Mouse (Mus musculus): ENCODE results near the gene Slc28a3.

The Slc28a3 gene

DNA sequence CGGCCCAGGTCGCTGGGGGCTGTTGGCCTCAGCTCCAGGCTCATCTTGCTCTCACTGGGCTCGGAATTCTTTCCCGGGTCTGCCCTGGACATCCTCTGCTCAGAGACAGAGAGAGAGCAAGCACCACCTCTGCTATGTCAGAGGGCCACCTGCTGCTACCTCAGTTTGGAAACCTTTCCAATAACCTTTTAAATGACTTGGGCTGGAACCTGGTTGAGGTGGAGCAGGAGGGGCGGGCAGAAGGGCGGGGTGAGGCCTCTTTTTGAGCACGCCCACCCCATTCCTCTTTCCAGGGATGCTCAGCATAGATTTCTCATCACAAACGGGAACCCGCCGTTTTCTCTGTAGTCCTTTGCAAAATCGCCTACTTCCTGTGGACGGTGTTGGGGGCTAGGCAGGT lies at the start of gene Slc28a3:
Gene Slc28a3 (minus strand): TSS at position 162 of the 400 bp plus-strand sequence.
- DNase-seq, result no peak

DNA sequence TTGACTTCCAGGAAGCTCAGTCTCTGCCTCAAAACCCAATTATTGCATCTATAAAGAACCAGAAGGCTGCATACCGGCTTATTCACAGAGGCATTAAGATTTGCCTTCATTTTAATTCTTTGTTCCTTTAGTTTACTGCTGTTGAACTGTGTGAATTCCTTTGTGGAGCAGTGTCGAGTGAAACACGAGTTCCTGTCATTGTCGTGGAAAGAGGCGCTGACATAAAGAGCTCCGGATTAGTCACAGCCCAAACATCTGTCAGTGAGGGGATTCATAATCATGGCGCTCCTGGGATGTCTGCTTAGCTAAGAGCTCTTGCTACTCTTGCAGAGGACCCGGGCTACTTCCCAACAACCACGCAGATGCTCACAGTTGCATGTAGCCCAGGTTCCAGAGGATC lies 47.3 kb upstream of the Slc28a3 start:
- DNase-seq, result no peak

DNA sequence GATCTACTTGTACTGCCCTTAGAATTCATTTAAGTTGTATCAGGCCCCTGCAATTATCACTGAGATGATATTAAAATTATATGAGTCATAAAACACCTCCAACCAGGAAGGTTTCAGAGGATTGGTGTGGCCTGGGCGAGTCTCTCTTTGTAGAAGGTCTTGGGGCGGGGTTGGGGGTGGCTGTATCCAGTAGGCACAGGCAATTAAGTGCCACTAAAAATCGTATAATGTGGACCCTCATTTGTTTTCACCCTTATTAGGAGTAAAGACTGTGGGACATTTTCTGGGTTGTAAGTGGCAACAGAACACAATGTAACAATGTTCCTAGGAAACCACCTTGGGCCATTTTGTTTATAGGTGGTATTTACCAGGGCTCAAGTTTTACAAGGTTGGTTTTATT lies 46.2 kb upstream of the Slc28a3 start:
- DNase-seq, result no peak

DNA sequence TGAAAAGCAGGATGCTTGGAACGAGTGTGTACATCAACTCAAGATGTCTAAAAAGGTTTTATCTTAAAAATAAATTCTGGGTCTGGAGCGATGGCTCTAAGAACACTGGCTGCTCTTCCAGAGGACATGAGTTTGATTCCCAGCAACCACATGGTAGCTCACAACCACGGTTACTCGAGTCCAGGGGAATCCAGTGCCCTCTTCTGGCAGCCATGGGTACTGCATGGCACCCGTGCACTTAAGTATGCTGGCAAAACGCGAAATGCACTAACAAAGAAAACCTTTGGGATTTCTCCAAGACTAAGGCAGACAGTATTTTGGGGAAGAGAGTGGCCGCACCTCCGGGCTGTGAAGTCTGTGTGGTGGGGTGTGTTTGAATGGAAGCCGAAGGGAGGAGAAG lies 44.9 kb upstream of the Slc28a3 start:
- DNase-seq, result no peak

DNA sequence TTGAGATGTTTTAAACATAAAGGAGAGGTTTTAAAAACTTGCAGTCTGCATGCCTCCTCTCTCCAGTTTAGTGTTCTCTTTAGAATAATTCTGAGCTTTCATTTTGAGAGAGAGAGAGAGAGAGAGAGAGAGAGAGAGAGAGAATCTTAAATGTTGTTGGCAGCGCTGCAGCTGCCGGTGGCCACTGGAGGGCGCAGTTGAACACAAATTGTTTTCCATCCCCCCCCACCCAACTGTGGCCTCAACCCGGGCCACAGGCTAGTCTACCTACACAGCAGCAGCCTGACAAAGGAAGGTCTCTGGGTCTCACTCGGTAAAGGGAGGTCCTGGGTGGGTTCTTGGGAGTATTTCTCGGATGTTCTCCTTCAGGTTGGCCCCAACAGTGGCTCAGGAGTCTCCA lies 29.7 kb upstream of the Slc28a3 start:
- DNase-seq, result no peak

DNA sequence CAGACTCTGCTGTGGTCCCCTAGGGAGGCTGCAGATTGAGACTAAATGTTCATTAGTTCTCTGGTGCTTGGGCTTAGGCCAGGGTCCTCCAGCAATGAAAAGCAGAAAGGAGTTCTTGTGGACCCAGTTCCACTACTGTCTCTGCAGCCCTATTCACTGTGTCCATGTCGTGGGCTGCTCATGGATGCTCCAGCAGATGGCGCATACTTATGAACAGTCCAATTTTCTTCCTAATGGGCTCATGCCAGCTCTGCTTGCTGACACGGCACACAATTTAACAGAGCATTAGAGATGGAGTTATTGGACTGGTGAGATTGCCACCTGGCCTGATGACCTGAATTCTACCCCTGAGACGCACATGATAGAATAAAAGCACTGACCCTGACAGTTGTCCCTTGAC lies 28.3 kb upstream of the Slc28a3 start:
- DNase-seq, result peak; percentile 11

DNA sequence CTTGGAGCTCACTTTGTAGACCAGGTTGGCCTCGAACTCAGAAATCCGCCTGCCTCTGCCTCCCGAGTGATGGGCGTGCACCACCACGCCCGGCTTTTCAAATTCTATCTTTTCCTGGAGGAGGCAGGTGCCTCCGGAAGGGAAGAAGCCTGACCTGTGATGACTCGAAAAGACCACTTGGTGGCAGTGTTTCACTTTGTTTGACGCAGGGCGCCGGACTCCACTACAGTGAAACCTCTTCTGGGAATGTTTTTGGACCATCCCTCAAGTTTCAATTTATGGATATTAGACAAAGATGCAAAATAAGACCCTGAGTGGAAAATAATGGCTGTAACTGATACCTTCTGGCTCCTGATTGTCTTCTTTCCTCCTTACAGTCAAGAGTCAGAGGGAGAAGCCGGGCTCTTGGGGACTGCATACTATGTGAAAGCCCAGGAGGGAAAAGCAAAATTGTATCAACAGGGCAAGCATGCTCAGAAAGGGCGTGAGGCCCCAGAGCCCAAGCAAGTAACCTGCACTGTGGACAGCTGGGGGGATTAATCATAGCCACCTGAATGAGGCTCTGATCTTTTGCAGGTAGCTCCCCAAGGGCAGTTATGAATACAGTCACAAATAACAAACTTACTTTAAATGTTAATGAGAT lies 26.8 kb upstream of the Slc28a3 start:
- DNase-seq, result peak; percentile 19

DNA sequence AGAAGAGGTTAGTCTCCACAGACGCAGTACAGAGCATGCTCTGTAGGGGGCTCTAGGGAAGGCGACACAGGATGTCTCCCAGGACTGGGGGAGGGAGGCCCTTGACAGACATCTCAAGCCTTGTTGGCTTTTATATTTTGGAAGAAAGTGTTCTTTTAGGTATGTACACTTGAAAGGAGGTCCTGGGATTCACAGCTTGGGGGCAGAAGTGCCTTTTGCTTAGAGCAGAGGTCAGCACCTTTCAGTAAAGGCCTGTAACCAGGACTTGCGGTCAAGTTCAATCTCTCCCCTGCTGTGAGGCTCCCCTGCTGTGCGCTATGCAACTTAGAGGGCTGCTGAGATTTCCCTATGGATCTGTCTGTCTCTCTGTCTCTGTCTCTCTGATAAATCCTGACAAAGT lies 23.2 kb upstream of the Slc28a3 start:
- no peak for DNase-seq

DNA sequence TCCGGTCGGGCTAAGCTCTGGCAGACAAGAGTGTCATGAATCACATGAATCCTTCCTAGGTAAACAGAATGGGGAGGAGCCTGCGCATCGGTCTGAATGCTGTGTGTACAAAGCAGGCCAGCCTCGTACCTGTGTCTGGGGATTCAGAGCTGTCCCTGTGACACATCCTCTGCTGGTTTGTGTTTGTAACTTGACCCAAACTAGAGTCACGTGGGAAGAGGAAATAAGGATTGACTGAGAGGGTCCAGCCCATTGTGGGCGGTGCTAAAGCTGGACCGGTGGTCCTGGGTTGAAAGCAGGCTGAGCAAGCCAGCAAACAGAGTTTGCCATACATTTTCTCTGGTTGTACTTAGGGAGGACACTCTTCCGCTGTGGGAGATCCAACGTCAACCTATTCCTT lies 20.1 kb upstream of the Slc28a3 start:
- no peak for DNase-seq

DNA sequence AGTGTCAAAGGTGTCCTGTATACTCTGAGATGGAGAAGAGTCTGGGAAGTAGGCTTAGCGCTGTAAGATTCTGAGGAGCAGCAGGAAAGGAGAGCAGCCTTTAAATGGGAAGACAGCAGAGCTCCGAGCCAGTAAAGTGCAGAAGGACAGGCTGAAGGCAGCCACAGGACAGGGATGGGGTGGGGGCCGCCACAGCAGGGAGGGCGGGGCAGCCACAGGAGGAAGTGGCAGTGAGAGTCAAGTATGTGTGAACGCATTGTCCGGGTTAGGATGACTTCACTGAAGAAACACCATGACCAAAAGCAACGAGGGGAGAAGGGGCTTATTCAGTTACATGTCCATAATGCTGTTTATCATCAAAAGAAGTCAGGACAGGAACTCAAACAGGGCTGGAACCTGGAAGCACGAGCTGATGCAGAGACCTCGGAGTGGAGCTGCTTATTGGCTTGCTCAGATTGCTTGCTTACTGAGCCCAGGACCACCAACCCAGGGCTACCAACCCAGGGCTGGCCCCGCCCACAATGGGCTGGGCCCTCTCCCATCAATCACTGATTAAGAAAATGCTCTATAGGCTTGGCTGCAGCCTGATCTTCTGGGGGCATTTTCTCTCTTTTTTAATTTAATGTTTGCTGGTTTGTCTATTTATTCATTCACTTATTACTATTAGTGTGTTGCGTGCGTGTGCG lies 18.8 kb upstream of the Slc28a3 start:
- no peak for DNase-seq

DNA sequence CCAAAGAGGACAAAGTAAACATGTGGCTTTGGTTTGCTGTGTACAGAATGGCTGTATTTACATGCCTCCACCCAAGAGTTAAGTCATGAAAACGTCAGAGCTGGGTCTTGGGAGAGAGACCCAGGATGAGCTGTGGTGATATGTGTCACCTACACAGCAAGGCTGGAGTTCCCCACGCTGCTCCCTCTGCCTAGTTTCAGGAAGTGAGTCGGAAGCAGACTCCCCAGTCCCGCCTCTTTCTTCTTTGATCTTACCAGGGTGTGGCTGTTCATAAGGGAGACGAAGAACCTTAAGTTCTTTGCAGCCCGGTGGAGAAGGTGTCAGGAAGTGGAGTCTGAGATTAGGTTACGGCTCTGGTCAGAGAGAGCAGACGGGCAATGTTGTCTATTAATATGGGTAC lies 12.0 kb upstream of the Slc28a3 start:
- DNase-seq, result no peak

DNA sequence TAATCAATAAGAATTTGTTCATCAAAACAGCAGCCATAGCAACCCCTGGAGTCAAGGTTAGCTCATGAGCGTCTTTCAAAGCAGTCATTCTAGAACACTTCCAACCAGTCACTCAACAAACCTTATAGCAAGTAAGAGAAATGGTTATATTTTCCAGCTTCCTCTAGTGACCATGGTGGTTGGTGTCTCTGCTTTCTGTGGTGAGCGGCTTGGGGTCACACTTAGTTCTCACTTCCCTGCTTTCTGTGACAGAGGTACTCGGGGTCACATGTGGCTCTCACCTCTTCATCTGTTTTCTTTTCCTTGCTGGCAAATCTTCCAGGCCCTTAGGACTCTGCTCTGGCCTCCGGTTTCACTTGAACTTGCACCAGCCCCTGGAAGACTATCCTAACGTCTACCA lies 8.6 kb upstream of the Slc28a3 start:
- DNase-seq, result no peak

DNA sequence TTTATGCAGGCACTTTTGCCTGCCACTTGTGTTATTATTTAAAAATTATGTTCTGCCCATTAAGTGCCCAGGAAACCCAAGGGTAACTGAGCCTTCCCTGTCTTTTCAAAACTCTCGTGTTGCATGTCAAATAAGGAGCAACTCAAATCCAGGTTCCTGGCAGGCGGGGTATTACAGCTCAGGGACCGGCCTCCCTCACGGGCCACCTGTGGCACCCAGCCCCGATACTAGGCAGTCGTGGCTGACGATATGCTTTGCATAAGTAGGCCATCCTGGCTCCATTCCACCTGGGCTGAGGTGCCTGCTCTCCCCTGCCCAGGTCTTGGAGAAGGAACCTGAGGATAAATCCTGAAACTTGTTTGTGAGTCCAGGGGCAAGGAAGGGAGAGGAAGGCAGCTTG lies 618 bp downstream of the Slc28a3 start:
- no peak for DNase-seq

DNA sequence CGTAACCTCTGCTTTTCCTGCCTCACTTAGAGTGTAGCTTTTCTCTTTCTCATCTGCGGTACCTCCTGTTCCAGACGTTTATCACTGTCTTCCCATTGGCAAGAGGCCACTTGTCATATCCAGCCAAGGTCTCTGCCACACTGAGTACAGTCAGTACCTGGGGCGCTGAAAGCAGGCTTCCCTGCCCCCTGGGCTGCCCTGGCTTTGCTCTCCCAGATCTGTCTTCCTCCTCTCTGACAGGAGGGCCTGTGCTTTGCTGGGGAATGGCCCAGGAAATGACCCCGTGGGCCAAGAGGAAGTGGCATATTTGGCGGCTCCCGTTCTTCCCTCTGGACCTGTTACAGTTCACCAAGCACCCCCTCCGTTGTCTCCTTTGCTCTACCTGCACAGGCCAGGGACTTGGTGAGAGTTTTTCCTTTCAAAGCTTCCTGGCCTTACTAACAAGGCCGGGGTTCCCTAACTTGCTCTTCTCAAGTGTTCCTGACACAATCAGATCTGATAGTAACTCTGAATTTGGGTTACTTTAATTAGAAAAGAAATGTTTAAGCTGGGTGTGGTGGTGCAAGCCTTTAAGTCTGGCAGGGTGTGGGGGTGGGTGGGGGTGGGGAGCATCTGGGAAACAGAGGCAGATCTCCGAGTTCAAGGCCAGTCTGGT lies 9.3 kb downstream of the Slc28a3 start:
- DNase-seq, result no peak

DNA sequence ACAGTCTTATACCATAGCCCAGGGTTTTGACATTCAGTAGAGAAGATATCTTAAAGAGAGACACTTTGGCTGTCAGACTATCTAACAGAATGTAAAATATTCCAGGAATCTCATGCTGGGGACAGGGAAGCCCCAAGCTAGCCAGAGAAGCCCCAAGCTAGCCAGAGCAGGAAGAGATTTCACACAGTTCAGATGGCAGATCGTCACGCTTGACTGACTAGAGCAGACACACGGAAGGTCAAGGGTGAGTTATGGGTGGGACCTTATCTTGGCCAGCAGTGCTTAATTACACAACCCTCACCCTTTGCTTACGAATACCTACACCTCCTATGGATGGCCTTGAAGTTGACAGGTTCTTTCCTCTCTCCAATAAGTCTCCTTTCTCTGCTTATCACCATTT lies 12.1 kb downstream of the Slc28a3 start:
- DNase-seq, result no peak

DNA sequence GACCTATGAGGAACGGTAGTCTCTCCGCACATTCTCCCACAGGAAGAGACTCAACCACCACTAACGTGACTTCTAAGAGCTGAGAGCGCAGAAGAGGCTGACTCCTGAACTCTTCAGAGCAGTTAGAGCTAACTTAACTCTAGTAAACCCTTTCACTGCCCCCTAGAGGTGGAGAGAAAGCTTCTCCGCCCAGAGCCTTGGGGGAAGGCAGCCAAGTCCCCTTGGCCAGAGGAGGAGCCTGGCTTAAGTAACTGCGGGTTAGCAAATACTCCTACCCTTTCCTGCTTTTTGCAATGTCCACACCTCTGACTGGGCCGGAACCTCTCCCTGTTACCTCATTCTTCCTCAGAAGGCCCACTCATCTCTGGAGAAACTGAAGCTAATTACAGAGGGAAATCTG lies 17.5 kb downstream of the Slc28a3 start:
- peak; percentile 34 for DNase-seq

DNA sequence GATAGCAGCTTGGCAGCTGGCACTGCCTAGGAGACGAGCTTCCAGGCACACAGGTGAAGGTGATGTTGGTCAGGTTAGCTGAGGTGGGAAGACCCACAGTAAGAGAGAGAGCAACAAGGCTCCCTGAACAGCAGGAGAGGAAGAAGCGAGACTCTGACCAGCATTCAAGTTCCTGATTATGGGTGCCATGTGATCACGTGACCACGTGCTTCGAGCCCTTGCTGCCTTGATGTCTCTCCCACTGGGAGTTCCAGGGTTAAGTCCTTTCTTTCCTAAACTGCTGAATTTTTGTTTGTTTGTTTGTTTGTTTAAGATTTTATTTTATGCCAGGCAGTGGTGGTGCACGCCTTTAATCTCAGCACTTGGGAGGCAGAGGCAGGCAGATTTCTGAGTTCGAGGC lies 18.8 kb downstream of the Slc28a3 start:
- DNase-seq, result no peak

DNA sequence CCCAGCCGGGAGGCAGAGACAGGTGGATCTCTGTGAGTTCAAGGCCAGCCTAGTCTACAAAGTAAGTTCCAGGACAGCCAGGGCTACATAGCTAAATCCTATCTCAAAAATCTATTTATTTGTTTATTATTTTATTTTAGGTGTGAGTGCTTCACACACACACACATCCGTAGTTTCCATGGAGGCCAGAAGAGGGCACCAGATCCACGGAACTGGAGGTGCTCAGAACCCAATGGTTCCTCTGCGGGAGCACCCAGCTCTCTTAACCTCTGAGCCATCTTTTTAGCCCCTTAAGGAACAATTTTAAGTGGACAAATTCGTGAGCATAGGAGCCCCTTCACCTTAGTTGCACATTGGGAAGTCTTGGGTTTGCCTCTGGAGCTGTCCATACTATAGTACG lies 20.0 kb downstream of the Slc28a3 start:
- no peak for DNase-seq

DNA sequence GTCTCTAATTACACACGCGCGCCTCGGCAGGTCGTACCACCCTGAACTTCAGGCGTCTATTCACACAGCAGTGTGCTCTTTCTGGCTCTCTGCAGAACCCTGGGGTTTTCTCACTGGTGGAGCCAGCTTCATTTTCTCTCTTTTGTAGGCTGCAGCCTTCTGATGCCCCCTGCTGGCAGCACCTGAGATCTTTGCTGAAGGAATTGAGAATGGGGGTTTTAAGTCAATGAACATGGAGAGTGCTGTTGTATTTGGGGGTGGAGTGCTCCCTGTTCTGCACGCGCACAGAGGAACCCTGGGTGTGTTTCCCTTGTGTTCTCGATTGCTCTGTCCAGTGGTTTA lies 21.2 kb downstream of the Slc28a3 start:
- peak; percentile 39 for DNase-seq

DNA sequence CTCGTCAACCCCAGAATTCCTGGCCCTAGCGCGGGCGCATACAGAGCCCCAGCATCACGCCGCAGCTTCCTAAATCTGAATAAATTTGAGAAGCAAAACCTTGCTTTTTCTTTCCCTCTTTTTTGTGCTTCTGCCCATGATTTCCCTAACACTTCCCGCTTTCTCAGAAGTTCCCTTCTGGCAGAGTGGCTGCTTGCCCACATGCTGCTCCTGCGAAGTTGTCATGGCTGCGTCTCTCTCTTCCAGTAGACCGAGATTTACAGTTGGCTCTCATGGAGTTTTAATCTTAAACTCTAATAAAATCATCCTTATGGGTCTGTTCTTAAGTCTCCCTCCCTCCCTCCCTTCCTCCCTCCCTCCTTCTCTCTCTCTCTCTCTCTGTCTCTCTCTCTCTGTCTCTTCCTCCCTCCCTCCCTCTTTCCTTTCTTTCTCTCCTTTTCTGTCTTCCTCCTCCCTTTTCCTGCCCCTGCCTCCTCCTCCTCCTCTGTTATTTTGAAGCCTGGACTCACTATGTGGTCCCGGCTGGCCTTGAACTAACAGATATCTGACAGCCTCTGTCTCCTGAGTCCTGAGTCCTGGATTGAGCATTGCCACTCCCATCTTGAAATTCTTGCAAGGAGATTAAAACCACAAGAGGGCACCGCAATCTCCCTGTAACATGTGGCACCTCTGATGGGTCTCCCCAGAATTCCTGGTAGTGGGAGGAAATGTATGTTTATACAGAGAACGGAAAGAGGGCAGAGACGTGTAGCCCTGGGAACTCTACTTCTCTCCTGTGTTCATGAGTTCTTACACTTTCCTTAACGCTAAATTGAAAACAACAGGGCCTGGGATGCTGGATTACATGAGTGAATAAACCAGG lies 21.8 kb downstream of the Slc28a3 start:
- DNase-seq, result no peak

DNA sequence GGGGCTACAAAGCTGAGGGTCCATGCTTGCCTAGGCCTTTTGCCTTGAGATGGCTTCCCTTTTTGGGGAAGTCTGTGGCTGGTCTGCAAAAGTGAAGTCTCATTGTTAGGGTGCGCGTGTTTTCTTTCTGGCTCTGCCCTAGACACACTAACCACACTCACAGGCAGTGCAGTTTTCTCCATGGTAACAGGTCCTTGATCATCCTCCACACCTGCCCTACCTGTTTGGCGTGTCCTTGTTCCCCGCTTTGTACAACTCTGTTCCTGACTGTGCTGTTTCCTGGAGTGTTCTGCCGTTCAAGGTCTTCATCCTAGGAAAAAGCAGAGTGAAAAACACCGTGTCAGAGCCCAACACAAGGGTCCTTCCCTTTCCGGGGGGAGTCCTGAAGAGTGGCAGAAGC lies 22.7 kb downstream of the Slc28a3 start:
- DNase-seq, result no peak

DNA sequence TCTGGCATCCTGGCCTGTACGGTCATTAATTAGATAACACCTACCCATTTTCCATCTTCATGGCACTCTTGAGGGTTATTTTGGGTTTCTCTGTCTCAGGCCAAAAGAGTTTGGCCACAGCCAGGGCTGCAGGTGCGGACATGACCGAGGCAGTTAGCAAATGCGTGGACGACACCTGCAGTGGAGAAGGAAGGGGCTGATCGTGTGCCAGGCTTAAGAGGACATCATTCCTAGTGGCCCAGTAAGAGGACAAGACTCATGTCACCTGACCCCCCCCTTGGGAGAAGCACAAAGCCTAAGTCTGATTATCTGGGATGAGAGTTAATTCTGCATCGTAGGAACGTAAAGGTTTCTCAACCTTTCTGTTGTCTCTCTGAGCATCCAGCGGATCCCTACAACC lies 44.5 kb downstream of the Slc28a3 start:
- no peak for DNase-seq

DNA sequence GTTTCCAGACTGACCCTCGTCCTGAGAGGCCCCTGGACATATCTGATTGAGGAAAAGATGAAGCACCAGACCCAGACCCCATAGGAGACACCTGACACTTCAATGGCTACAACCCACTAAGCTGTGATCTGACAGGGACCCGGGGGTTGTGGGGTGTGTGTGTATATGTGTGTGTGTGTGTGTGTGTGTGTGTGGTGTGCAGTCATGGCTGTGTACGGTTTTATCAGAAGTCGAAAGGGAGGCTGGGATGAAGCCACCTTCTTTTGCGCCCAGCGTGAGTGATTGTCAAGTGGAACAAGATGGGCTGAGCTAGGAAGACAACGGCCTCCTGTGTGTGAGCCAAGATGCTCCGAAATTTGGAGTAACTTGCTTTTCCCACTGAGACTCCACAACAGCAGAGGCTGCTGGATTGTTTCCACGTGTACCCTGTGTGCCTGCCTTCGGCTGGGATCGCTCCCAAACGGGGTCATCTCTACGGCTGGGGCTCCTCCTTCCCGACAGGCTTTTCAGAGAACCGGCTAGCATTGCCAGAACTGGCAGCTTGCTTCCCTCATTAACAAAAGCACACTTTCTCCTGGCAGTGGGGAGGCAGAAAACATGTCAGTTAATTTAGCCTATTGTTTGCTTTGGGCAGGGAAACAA lies 50.1 kb downstream of the Slc28a3 start:
- DNase-seq, result no peak

Measured in kidney, adult 11 months (tissue).